ENCODE assay signal across 8 mouse cellular contexts in genomic region chr10:77152178-77152621, GRCm38 (mm10). TPM values are rescaled to one million over a fixed set of nuclear protein-coding genes. Genes with fewer than 3 reads are reported as not detected.
A peak's percentile ranks its signal among the peaks of the same experiment; 100 is the strongest.
DNase-seq lines count a peak whose midpoint lies in the region; ATAC-seq and TF ChIP-seq lines count a peak whose summit lies in the region.

No protein-coding gene starts in this region.

- no peaks in the 10 kb centered on the region for H3K9me3 ChIP-seq in forebrain, postnatal 0 days (ENCODE audit: low read length)
- no peaks in the 10 kb centered on the region for H3K9me3 ChIP-seq in limb, embryonic 14.5 days (ENCODE audit: control insufficient read depth, low read length)
- H3K9me3 ChIP-seq in stomach, postnatal 0 days (ENCODE audit: control insufficient read depth, low read length), result no peaks in the 10 kb centered on the region

- TF ChIP-seq CTCF in thymus, adult 2 months (IDR thresholded peaks at IDR 0.05; ENCODE audit: borderline replicate concordance, control insufficient read depth, extremely low read depth, insufficient read depth, low read length, poor library complexity), result no peak
- no peak for TF ChIP-seq CTCF in forebrain, postnatal 0 days (IDR thresholded peaks at IDR 0.05; ENCODE audit: low read depth)
- no peak for TF ChIP-seq CTCF in stomach, postnatal 0 days (IDR thresholded peaks at IDR 0.05; ENCODE audit: low read depth)

- WGBS in thymus, adult 2 months, result 86% methylated on average over 2 of the region's 2 CpGs
- WGBS in forebrain, postnatal 0 days, result 13% methylated on average over 2 of the region's 2 CpGs
- 20% methylated on average over 2 of the region's 2 CpGs for WGBS in limb, embryonic 14.5 days
- WGBS in stomach, postnatal 0 days, result 43% methylated on average over 2 of the region's 2 CpGs

- no peak for TF ChIP-seq EP300 in stomach, postnatal 0 days (optimal IDR thresholded peaks at IDR 0.05)

- ATAC-seq in forebrain, postnatal 0 days, result peak; percentile 19; the same call in 1 of the 2 replicates
- peak; percentile 54; the same call in 1 of the 2 replicates for ATAC-seq in limb, embryonic 14.5 days (ENCODE audit: low FRiP score, low read depth)
- ATAC-seq in stomach, postnatal 0 days (ENCODE audit: low FRiP score, low TSS enrichment), result peak; percentile 58

- H3K4me2 ChIP-seq in forebrain, postnatal 0 days (ENCODE audit: low read depth), result no peak overlapping the region
- H3K4me2 ChIP-seq in limb, embryonic 14.5 days (replicated peaks; ENCODE audit: low read depth, low read length, severe bottlenecking), result no peak overlapping the region
- H3K4me2 ChIP-seq in stomach, postnatal 0 days (replicated peaks; ENCODE audit: low read depth), result no peak overlapping the region

- H3K4me3 ChIP-seq in thymus, adult 2 months (ENCODE audit: control insufficient read depth, insufficient read depth, low read length), result no peak overlapping the region
- H3K4me3 ChIP-seq in forebrain, postnatal 0 days (ENCODE audit: low read depth, low read length), result no peak overlapping the region
- H3K4me3 ChIP-seq in limb, embryonic 14.5 days (replicated peaks; ENCODE audit: low read length), result no peak overlapping the region
- H3K4me3 ChIP-seq in stomach, postnatal 0 days (ENCODE audit: low read depth, low read length), result no peak overlapping the region

- H3K9ac ChIP-seq in forebrain, postnatal 0 days, result no peak overlapping the region
- H3K9ac ChIP-seq in limb, embryonic 14.5 days (ENCODE audit: low read depth, low read length, severe bottlenecking), result no peak overlapping the region
- H3K9ac ChIP-seq in stomach, postnatal 0 days (ENCODE audit: low read length), result no peak overlapping the region

- no peak for TF ChIP-seq POLR2A in thymus, adult 2 months (IDR thresholded peaks at IDR 0.05; ENCODE audit: control insufficient read depth, extremely low read depth, insufficient read depth, low read length, poor library complexity)
- no peak for TF ChIP-seq POLR2A in limb, embryonic 14.5 days (IDR thresholded peaks at IDR 0.05; ENCODE audit: borderline replicate concordance, extremely low read depth, insufficient read depth, insufficient read length)

- H3K36me3 ChIP-seq in thymus, adult 2 months (ENCODE audit: control insufficient read depth, insufficient read depth, low read length), result no peaks in the 10 kb centered on the region
- H3K36me3 ChIP-seq in forebrain, postnatal 0 days (ENCODE audit: insufficient read depth), result no peaks in the 10 kb centered on the region
- no peaks in the 10 kb centered on the region for H3K36me3 ChIP-seq in limb, embryonic 14.5 days (ENCODE audit: control insufficient read depth, insufficient read depth, low read length)
- no peaks in the 10 kb centered on the region for H3K36me3 ChIP-seq in stomach, postnatal 0 days (ENCODE audit: control insufficient read depth, insufficient read depth, low read length)

- no peak overlapping the region for H3K27ac ChIP-seq in thymus, adult 2 months (ENCODE audit: control insufficient read depth, insufficient read depth, low read length)
- no peak overlapping the region for H3K27ac ChIP-seq in forebrain, postnatal 0 days (ENCODE audit: low read depth, low read length)
- no peak overlapping the region for H3K27ac ChIP-seq in limb, embryonic 14.5 days (replicated peaks; ENCODE audit: low read depth, low read length)
- no peak overlapping the region for H3K27ac ChIP-seq in stomach, postnatal 0 days (replicated peaks)

- no peaks in the 10 kb centered on the region for H3K27me3 ChIP-seq in thymus, adult 2 months (ENCODE audit: control insufficient read depth, insufficient read depth, low read length)
- no peaks in the 10 kb centered on the region for H3K27me3 ChIP-seq in forebrain, postnatal 0 days (ENCODE audit: insufficient read depth, low read length)
- H3K27me3 ChIP-seq in limb, embryonic 14.5 days (ENCODE audit: control insufficient read depth, insufficient read depth, low read length), result no peaks in the 10 kb centered on the region
- no peaks in the 10 kb centered on the region for H3K27me3 ChIP-seq in stomach, postnatal 0 days (ENCODE audit: control insufficient read depth, insufficient read depth, low read length)

- DNase-seq in thymus, postnatal 14 days, result peak; percentile 27
- no peak for DNase-seq in thymus, adult 2 months
- DNase-seq in forebrain, postnatal 0 days, result no peak
- no peak for DNase-seq in limb, embryonic 14.5 days (ENCODE audit: low spot score)
- DNase-seq in stomach, postnatal 0 days (ENCODE audit: low spot score), result peak; percentile 49
- DNase-seq in layer of hippocampus, adult 8-10 months (ENCODE audit: low spot score in 2 of 2), result no peak
- DNase-seq in cerebellum, adult 9-10 months, result no peak
- no peak for DNase-seq in cerebellum, adult 11-12 months

- no peaks in the 10 kb centered on the region for H3K4me1 ChIP-seq in thymus, adult 2 months (replicated peaks; ENCODE audit: control insufficient read depth, insufficient read depth, low read length)
- peaks cover 10% of the 10 kb centered on the region; the same call in 1 of the 2 replicates for H3K4me1 ChIP-seq in forebrain, postnatal 0 days (ENCODE audit: insufficient read depth)
- peaks cover 23% of the 10 kb centered on the region for H3K4me1 ChIP-seq in limb, embryonic 14.5 days (ENCODE audit: control insufficient read depth, insufficient read depth, low read length)
- H3K4me1 ChIP-seq in stomach, postnatal 0 days (replicated peaks; ENCODE audit: control insufficient read depth, insufficient read depth), result peaks cover 13% of the 10 kb centered on the region

RNA-seq across cellular contexts. Expression of gene Col18a1, which starts 14.1 kb away (rescaled TPM):
- 19.8 and 20.7 TPM in 2 replicates for polyA plus RNA-seq in thymus, adult 2 months (2012; rRNA removed)
- 24.7 and 28.4 TPM in 2 replicates for total RNA-seq in forebrain, postnatal 0 days (2014; rRNA removed)
- polyA plus RNA-seq in forebrain, postnatal 0 days (2015; fragmentation: Nextera tagmentation; extraction: Ambion mirVana), result 11.7 and 12.6 TPM in 2 replicates
- 66.4 and 75.0 TPM in 2 replicates for polyA plus RNA-seq in limb, embryonic 14.5 days (2012; rRNA removed)
- 77.8 and 80.2 TPM in 2 replicates for polyA plus RNA-seq in limb, embryonic 14.5 days (2014; fragmentation: Nextera tagmentation; extraction: Ambion mirVana)
- 26.3 and 26.6 TPM in 2 replicates for polyA plus RNA-seq in stomach, postnatal 0 days (2015; fragmentation: Nextera tagmentation; extraction: Ambion mirVana)
- total RNA-seq in layer of hippocampus, adult 8-10 months (2022), result 1 to 10 TPM; 3.9 to 4.5 (median 4.3) TPM

Comparison
In these comparisons a context has a peak if more than half of its experiments do, and no peak if none do; other contexts are left out.
1. DNase-seq: peak in thymus, postnatal 14 days (single experiment) and stomach, postnatal 0 days (single experiment); none in thymus, adult 2 months (single experiment), forebrain, postnatal 0 days (single experiment), limb, embryonic 14.5 days (single experiment), layer of hippocampus, adult 8-10 months (0 of 2), cerebellum, adult 9-10 months (single experiment) and cerebellum, adult 11-12 months (single experiment).
2. Peak in every context shown above with its lines, with median percentiles within 50 percentile points of each other: ATAC-seq.